Mouse (Mus musculus): ENCODE measurements around the gene Lmx1a.

DNA sequence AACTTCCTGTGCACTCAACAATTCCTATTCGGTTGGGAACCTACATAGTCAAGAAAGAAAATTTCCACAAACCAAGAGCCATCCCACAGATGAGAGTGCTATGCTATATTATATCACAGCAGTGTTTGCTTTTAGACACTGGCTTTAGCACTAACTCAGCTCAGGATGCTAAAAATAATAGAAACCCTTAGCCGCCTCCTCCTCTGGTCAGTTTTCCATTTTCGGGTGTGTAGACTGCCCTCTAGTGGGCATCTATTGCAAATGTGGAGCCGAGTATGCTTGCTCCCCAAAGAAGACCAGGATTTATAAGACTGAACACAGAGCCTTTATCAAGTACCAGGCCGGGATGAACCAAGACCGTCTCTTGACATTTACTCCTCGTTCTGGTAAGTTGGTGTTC, 207.2 kb downstream of the Lmx1a start:
- peak; percentile 81 for TF ChIP-seq CTCF (conservative IDR thresholded peaks at IDR 0.05; ENCODE audit: low read length)
- TF ChIP-seq NANOG (IDR thresholded peaks at IDR 0.05; ENCODE audit: borderline replicate concordance, low read length) = no peak
